Comparison of ENCODE assay signal across 9 mouse cellular contexts in the genomic region with DNA sequence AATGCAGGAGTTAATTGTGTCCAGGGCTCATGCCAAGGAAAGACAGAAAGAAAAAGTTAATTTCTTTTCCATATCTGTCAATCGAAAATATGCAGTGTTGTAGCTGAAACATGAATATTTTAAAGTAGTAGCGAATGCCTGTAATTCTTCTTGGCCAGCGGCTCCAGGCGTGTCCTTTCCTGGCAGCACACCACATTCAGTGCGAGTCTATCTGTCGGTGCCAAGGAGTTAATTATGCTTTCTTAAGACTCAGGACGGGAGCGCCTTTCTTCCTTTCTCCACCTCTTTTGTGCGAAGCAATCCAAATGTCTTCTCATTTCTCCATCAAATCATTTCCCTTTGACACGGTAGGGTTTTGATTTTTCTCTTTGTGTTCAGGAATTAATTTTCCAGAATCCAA.
A peak's percentile ranks its signal among the peaks of the same experiment; 100 is the strongest.
DNase-seq lines count a peak whose midpoint lies in the region.
"Had no signal": no experiment of that assay in that cellular context is flagged by ENCODE, and none has a peak within 500 bp of the region (broad histone marks: within the 10 kb centered on the region; RNA-seq: fewer than 3 reads in every experiment).

No protein-coding gene starts in this region.

- peaks cover 4% of the 10 kb centered on the region; the same call in 1 of the 2 replicates for H3K4me1 ChIP-seq in heart, embryonic 10.5 days

- no peaks in the 10 kb centered on the region for H3K36me3 ChIP-seq in heart, embryonic 10.5 days
- H3K36me3 ChIP-seq: limb, embryonic 12.5 days had no signal

- H3K27me3 ChIP-seq in heart, embryonic 10.5 days (ENCODE audit: insufficient read depth, poor library complexity, severe bottlenecking) = no peaks in the 10 kb centered on the region
- H3K27me3 ChIP-seq: limb, embryonic 12.5 days had no signal

- H3K27ac ChIP-seq in heart, embryonic 10.5 days = no peak overlapping the region
- H3K27ac ChIP-seq: limb, embryonic 12.5 days had no signal

- H3K9me3 ChIP-seq in heart, embryonic 10.5 days = no peaks in the 10 kb centered on the region
- H3K9me3 ChIP-seq: limb, embryonic 12.5 days had no signal

- 79% methylated on average over 10 of the region's 10 CpGs for WGBS in heart, embryonic 10.5 days

- DNase-seq in heart, adult 18-20 months = peak; percentile 48 to 61
- DNase-seq in heart, embryonic 10.5 days (ENCODE audit: low spot score) = no peak
- DNase-seq in right cerebral cortex, postnatal 10 days (ENCODE audit: low spot score in 2 of 2) = peak; percentile 54 to 55
- no peak for DNase-seq in right cerebral cortex, postnatal 25 days
- peak; percentile 28 for DNase-seq in gastrocnemius, postnatal 14 days
- DNase-seq in ovary, postnatal 14 days (ENCODE audit: low spot score) = peak; percentile 17
- DNase-seq in c-Kit-positive CD71-positive TER-119-positive erythroid progenitor cells, embryonic 14.5 days (ENCODE audit: low spot score) = no peak
- DNase-seq in layer of hippocampus, adult 9-10 months (ENCODE audit: low spot score) = no peak

- intact Hi-C loops in gastrocnemius, postnatal 14 days (cut with DNase I; ENCODE audit: low total_unique reads) = no loop called here

- no peak overlapping the region for H3K4me3 ChIP-seq in heart, embryonic 10.5 days
- H3K4me3 ChIP-seq: limb, embryonic 12.5 days had no signal

Comparison
In these comparisons a context has a peak if more than half of its experiments do, and no peak if none do; other contexts are left out.
1. DNase-seq: peak in heart, adult 18-20 months (2 of 2), right cerebral cortex, postnatal 10 days (2 of 2), gastrocnemius, postnatal 14 days (single experiment) and ovary, postnatal 14 days (single experiment); none in heart, embryonic 10.5 days (single experiment), right cerebral cortex, postnatal 25 days (single experiment), c-Kit-positive CD71-positive TER-119-positive erythroid progenitor cells, embryonic 14.5 days (single experiment) and layer of hippocampus, adult 9-10 months (single experiment).